Mouse (Mus musculus): ENCODE results near the gene Lbx1. TPM values are rescaled to one million over a fixed set of nuclear protein-coding genes. Genes with fewer than 3 reads are reported as not detected.

The Lbx1 gene
- polyA plus RNA-seq, 1 experiment from 2014 or later = 0.11 TPM

DNA sequence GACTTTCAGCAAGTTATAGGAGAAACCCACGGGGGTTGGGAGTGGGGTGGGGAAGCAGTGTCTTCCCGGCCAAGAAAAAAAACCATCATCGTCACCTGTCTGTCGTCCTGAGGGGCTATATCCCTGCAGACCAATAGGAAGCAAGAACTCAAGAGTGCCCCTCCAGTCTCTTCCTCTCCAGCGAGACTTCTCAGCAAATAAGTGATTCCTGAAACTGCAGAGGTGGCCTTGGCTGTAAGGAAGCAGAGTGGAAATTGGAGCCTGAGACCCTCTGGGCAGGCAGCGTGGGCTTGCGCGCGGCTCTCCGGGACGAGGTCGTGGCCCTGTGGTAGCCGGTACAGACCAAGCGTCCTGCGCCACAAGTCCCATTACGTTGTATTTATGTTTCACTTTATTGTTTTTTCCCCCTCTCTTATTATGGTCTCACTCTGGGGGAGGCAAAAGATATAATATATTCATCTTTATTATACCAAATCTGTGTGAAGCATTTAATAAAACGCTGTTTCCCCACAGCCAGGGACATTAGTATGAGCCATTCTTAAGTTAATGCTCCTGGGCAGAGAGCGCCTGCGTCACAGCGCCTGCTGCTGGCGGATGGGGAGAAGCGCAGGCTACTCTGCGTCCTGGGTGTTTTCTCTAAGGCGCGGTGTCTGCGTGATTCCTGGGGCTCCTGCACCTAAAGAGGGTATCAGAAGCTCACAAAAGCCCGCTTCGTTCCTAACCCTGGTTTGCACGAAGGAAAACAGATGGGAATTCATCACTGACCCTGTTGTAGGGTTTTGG, 8.5 kb upstream of the Lbx1 start:
- H3K4me1 ChIP-seq (ENCODE audit: control insufficient read depth, insufficient read depth, low read length) = no peaks in the 10 kb centered on the region
- H3K9ac ChIP-seq (ENCODE audit: low read depth, low read length) = no peak overlapping the region
- no peak overlapping the region; the same call in 1 of the 2 replicates for H3K4me3 ChIP-seq (ENCODE audit: low read length)
- H3K9me3 ChIP-seq (ENCODE audit: control insufficient read depth, low read length) = no peaks in the 10 kb centered on the region
- H3K27ac ChIP-seq (ENCODE audit: low read depth, low read length) = no peak overlapping the region
- ATAC-seq (ENCODE audit: low FRiP score, low TSS enrichment) = 0 out of 2 replicates have a peak, but pooled peaks have one; percentile 32
- H3K4me2 ChIP-seq (replicated peaks; ENCODE audit: low read depth, low read length) = no peak overlapping the region
- H3K36me3 ChIP-seq (ENCODE audit: control insufficient read depth, insufficient read depth, low read length) = no peaks in the 10 kb centered on the region
- WGBS = 2% methylated on average over 29 of the region's 29 CpGs
- H3K27me3 ChIP-seq (ENCODE audit: control insufficient read depth, insufficient read depth, low read length) = peaks cover 74% of the 10 kb centered on the region

DNA sequence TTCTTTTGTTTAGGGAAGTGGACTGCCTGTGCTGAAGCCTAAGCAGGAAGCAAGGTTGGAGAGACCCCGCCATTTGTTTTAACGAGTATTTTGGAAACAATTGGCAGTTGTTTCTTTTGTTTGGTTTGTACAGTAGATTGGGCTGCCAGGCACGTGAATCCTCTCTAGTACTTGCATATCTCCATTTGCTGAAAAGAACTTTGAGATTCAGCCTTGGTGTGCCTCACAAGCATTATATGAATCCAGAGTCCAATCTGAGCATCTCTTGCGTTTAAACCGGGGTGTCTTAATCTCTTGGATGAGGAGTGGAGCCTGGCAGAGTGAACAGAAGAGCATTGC, 7.6 kb upstream of the Lbx1 start:
- no peak overlapping the region for H3K27ac ChIP-seq (ENCODE audit: low read depth, low read length)
- H3K9me3 ChIP-seq (ENCODE audit: control insufficient read depth, low read length) = no peaks in the 10 kb centered on the region
- H3K36me3 ChIP-seq (ENCODE audit: control insufficient read depth, insufficient read depth, low read length) = no peaks in the 10 kb centered on the region
- H3K4me3 ChIP-seq (ENCODE audit: low read length) = no peak overlapping the region
- H3K27me3 ChIP-seq (ENCODE audit: control insufficient read depth, insufficient read depth, low read length) = peaks cover 77% of the 10 kb centered on the region
- no peak for ATAC-seq (ENCODE audit: low FRiP score, low TSS enrichment)
- no peaks in the 10 kb centered on the region for H3K4me1 ChIP-seq (ENCODE audit: control insufficient read depth, insufficient read depth, low read length)
- H3K4me2 ChIP-seq (replicated peaks; ENCODE audit: low read depth, low read length) = no peak overlapping the region
- 4% methylated on average over 5 of the region's 5 CpGs for WGBS
- no peak overlapping the region for H3K9ac ChIP-seq (ENCODE audit: low read depth, low read length)

DNA sequence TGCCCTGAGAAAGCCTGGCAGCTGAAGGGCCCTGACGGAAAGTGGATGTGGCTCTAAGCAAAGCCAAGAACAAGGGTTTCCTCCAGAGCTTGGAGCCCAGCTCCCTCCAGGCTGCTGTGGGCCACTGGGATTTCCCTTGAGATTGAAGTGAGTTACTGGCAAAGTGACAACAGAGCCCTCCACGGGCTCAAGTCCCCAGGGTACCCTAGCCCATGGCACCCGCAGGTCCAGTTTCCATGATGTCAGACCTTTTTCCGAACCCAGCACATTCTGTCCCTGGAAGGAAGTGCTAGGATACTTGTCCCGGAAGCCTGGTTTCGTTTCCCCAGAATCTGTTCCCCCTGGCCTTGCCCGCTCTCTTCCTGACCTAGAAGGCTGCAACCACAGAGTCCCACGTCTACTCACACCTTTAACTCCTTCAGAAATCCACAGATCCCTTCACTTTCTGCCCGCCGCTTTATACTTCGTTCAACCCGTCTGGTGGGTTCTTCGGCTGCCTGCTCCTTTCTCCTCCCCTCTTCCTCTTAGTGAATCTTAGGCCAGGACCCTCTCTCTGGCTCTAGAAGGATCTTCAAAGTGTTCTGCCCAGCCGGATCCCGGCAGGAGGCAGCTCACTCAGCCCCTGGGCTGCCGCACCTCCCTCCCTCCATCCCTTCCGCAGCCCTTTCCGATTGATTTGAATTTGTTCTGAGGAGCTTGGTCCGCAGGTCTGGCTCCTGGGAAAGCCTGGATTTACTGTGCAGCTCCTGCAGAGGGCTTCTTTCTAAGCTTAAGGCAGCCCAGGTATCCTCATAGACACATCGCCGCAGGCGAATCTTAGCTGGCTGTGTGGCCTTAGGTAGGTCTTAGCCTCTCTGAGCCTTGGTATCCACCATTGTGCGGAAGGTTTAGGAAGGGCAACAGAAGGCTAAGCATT, 7.0 kb upstream of the Lbx1 start:
- Histone ChIP-seq H3K27me3 (ENCODE audit: control insufficient read depth, insufficient read depth, low read length) (peaks cover 83% of the 10 kb centered on the region), H3K9ac (ENCODE audit: low read depth, low read length) (no peak overlapping the region), H3K9me3 (ENCODE audit: control insufficient read depth, low read length) (no peaks in the 10 kb centered on the region), H3K4me1 (ENCODE audit: control insufficient read depth, insufficient read depth, low read length) (no peaks in the 10 kb centered on the region), H3K4me3 (ENCODE audit: low read length) (peak overlapping the region; percentile 3; the same call in 1 of the 2 replicates), H3K27ac (ENCODE audit: low read depth, low read length) (no peak overlapping the region), H3K36me3 (ENCODE audit: control insufficient read depth, insufficient read depth, low read length) (no peaks in the 10 kb centered on the region), H3K4me2 (replicated peaks; ENCODE audit: low read depth, low read length) (no peak overlapping the region)
- WGBS = 1% methylated on average over 23 of the region's 23 CpGs
- ATAC-seq (ENCODE audit: low FRiP score, low TSS enrichment) = no peak

DNA sequence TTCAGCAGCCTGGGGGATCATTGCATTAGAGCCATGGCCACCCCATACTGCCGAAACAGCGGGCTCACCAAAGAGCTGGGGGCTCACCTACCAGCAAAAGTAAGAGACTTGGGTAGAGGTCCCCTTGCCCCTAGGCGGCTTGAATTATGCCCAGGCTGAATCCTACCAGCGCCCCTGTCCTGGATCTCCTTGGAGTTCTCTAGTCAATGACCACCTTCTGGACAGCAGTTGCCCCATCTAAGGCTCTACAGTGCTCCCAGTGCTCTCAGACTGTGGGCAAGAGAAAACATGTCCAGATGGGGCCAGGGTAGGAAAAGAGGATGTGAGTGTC, 6.4 kb upstream of the Lbx1 start:
- ATAC-seq (ENCODE audit: low FRiP score, low TSS enrichment) = no peak

DNA sequence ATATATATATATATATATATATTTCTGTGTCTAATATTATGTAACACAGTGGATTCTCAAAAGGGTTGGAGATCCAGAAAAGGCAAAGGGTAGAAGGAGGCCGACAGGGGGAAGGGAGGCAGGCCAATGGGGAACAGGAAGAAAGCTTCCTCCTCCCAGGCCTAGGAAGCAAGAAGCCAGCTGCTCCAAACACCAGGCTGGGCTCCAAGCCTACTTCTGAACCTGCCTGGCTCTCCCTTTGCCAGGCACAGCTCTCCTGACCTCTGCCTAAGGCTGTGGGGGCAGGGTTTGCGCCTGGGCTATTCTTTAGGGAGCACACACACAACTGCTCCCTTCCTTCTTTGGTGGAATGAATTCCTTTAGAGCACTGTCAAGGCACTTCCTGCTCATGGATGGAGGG, 4.4 kb upstream of the Lbx1 start:
- H3K27ac ChIP-seq (ENCODE audit: low read depth, low read length) = no peak overlapping the region
- no peak for ATAC-seq (ENCODE audit: low FRiP score, low TSS enrichment)
- H3K4me1 ChIP-seq (ENCODE audit: control insufficient read depth, insufficient read depth, low read length) = peaks cover 15% of the 10 kb centered on the region
- no peak overlapping the region for H3K4me2 ChIP-seq (replicated peaks; ENCODE audit: low read depth, low read length)
- no peaks in the 10 kb centered on the region for H3K36me3 ChIP-seq (ENCODE audit: control insufficient read depth, insufficient read depth, low read length)
- H3K9me3 ChIP-seq (ENCODE audit: control insufficient read depth, low read length) = no peaks in the 10 kb centered on the region
- H3K27me3 ChIP-seq (ENCODE audit: control insufficient read depth, insufficient read depth, low read length) = peaks cover 98% of the 10 kb centered on the region
- no peak overlapping the region for H3K4me3 ChIP-seq (ENCODE audit: low read length)
- 0% methylated on average over 2 of the region's 2 CpGs for WGBS
- H3K9ac ChIP-seq (ENCODE audit: low read depth, low read length) = no peak overlapping the region

More for the DNA sequence above, 6.4 kb upstream of the Lbx1 start:
- Histone ChIP-seq H3K36me3 (ENCODE audit: control insufficient read depth, insufficient read depth, low read length) (no peaks in the 10 kb centered on the region), H3K4me2 (replicated peaks; ENCODE audit: low read depth, low read length) (no peak overlapping the region), H3K27me3 (ENCODE audit: control insufficient read depth, insufficient read depth, low read length) (peaks cover 89% of the 10 kb centered on the region), H3K9me3 (ENCODE audit: control insufficient read depth, low read length) (no peaks in the 10 kb centered on the region), H3K4me1 (ENCODE audit: control insufficient read depth, insufficient read depth, low read length) (no peaks in the 10 kb centered on the region), H3K27ac (ENCODE audit: low read depth, low read length) (no peak overlapping the region), H3K9ac (ENCODE audit: low read depth, low read length) (no peak overlapping the region), H3K4me3 (ENCODE audit: low read length) (no peak overlapping the region)
- 10% methylated on average over 4 of the region's 4 CpGs for WGBS

DNA sequence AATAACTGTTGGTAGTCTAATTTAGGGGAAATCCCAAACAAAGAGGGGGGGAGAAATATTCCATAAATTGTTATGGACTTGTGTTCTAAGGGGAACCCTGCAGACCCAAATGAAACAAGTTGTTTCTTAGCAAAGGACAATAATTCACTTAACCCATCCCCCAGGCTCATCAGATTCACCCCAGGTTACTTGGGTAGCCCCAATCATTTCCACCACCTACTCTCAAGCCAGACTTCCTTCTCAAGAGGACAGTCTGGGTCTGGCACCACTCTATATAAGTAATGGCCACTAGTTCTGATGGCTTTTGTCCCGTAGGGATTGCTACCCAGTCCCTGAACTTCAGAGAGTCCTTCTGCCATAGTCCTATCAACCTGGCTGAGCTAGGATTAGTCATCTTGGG, 3.6 kb upstream of the Lbx1 start:
- H3K4me2 ChIP-seq (replicated peaks; ENCODE audit: low read depth, low read length) = no peak overlapping the region
- WGBS = 0% methylated on average over 1 of the region's 1 CpGs
- H3K9me3 ChIP-seq (ENCODE audit: control insufficient read depth, low read length) = no peaks in the 10 kb centered on the region
- H3K9ac ChIP-seq (ENCODE audit: low read depth, low read length) = no peak overlapping the region
- peaks cover 98% of the 10 kb centered on the region for H3K27me3 ChIP-seq (ENCODE audit: control insufficient read depth, insufficient read depth, low read length)
- no peak overlapping the region for H3K4me3 ChIP-seq (ENCODE audit: low read length)
- peaks cover 18% of the 10 kb centered on the region for H3K4me1 ChIP-seq (ENCODE audit: control insufficient read depth, insufficient read depth, low read length)
- ATAC-seq (ENCODE audit: low FRiP score, low TSS enrichment) = no peak
- H3K36me3 ChIP-seq (ENCODE audit: control insufficient read depth, insufficient read depth, low read length) = no peaks in the 10 kb centered on the region
- H3K27ac ChIP-seq (ENCODE audit: low read depth, low read length) = no peak overlapping the region

DNA sequence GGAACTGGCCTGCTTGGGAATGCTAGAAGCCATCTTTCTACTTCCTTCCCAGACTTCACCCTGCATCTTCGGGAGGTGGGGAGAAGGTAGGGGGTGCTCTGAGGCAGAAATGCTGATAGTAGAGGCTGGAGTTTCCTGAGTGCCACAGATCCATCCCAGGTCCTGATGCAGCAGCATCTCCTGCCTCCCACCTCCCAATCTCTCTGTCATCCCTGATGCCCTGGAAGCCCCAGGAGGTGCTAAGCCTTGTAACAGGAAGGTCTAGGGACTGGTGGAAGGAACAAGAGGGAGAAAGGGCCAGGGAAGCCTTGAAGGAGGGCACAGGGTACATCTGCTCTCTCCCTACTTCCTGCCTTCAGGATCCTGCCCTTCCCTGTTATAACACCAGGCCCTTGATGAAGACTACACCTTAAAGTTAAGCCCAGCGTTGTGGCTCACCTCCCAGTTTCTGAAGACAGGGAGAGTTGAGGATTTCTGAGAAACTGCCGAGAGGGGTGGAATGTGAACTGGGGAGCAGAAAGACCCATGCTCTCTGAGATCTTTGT, 2.1 kb upstream of the Lbx1 start:
- H3K4me1 ChIP-seq (ENCODE audit: control insufficient read depth, insufficient read depth, low read length) = peaks cover 22% of the 10 kb centered on the region
- no peak overlapping the region for H3K4me3 ChIP-seq (ENCODE audit: low read length)
- ATAC-seq (ENCODE audit: low FRiP score, low TSS enrichment) = no peak
- no peak overlapping the region for H3K27ac ChIP-seq (ENCODE audit: low read depth, low read length)
- H3K27me3 ChIP-seq (ENCODE audit: control insufficient read depth, insufficient read depth, low read length) = peaks cover 98% of the 10 kb centered on the region
- H3K9ac ChIP-seq (ENCODE audit: low read depth, low read length) = no peak overlapping the region
- WGBS = 9% methylated on average over 3 of the region's 3 CpGs
- H3K36me3 ChIP-seq (ENCODE audit: control insufficient read depth, insufficient read depth, low read length) = no peaks in the 10 kb centered on the region
- H3K4me2 ChIP-seq (replicated peaks; ENCODE audit: low read depth, low read length) = no peak overlapping the region
- H3K9me3 ChIP-seq (ENCODE audit: control insufficient read depth, low read length) = no peaks in the 10 kb centered on the region

DNA sequence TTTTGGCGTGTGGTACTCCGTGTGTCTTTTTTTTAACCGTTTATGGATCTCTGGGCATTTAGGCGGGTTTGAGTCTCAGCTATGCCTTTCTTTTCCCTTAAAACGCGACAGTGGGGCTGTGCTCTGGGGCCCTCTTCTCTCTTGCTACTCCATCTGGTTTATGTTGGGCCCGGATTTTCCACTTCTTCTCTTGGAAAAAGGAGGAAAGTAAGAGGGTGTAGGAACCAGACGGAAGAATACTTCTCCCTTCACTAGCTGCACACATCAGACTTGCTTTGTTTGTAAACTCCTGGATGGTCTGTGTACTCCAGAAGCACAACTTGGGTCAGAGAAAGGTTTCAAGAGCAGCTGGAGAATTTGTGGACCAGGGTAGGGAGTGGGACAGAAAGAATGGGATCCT, 1.5 kb upstream of the Lbx1 start:
- Histone ChIP-seq H3K4me1 (ENCODE audit: control insufficient read depth, insufficient read depth, low read length) (peaks cover 22% of the 10 kb centered on the region), H3K9me3 (ENCODE audit: control insufficient read depth, low read length) (no peaks in the 10 kb centered on the region), H3K9ac (ENCODE audit: low read depth, low read length) (no peak overlapping the region), H3K27ac (ENCODE audit: low read depth, low read length) (no peak overlapping the region), H3K4me3 (ENCODE audit: low read length) (no peak overlapping the region), H3K36me3 (ENCODE audit: control insufficient read depth, insufficient read depth, low read length) (no peaks in the 10 kb centered on the region), H3K27me3 (ENCODE audit: control insufficient read depth, insufficient read depth, low read length) (peaks cover 98% of the 10 kb centered on the region), H3K4me2 (replicated peaks; ENCODE audit: low read depth, low read length) (no peak overlapping the region)
- ATAC-seq (ENCODE audit: low FRiP score, low TSS enrichment) = no peak
- WGBS = 2% methylated on average over 8 of the region's 8 CpGs
